Mouse (Mus musculus) cerebellum, adult (tissue): ENCODE data around the gene Anxa6.

Experiments
- ATAC-seq: cut with Nextera tagmentation; 2 replicates; pipeline ENCODE4 v1.9.2; 2017; ENCODE audit warnings: mild to moderate bottlenecking, moderate library complexity, mixed read lengths; ENCODE audit not compliant: insufficient number of reproducible peaks, low FRiP score, low TSS enrichment

Anxa6 gene

GRCm38 (mm10) chr11:55033040-55033660 is at the start of gene Anxa6:
Gene Anxa6 (minus strand): TSS chr11:55033445.
- peak; percentile 89 for ATAC-seq

GRCm38 (mm10) chr11:55081206-55081605 is 48.0 kb upstream of the Anxa6 start:
- ATAC-seq = no peak

- no peak for ATAC-seq
Observed at GRCm38 (mm10) chr11:55079180-55079579, 45.9 kb upstream of the Anxa6 start.

GRCm38 (mm10) chr11:55078502-55078901 is 45.3 kb upstream of the Anxa6 start:
- ATAC-seq = no peak

- peak; percentile 54 for ATAC-seq
Observed at GRCm38 (mm10) chr11:55077331-55078231, 44.3 kb upstream of the Anxa6 start, which contains the start of gene Ccdc69. Gene Ccdc69 (minus strand): TSS chr11:55078131.

GRCm38 (mm10) chr11:55076234-55076633 is 43.0 kb upstream of the Anxa6 start:
- no peak for ATAC-seq

- ATAC-seq = no peak
Observed at GRCm38 (mm10) chr11:55075602-55076001, 42.4 kb upstream of the Anxa6 start.

- no peak for ATAC-seq
Observed at GRCm38 (mm10) chr11:55073191-55073590, 39.9 kb upstream of the Anxa6 start.

GRCm38 (mm10) chr11:55072467-55072866 is 39.2 kb upstream of the Anxa6 start:
- no peak for ATAC-seq

GRCm38 (mm10) chr11:55071344-55071743 is 38.1 kb upstream of the Anxa6 start:
- ATAC-seq = no peak

GRCm38 (mm10) chr11:55069023-55069422 is 35.8 kb upstream of the Anxa6 start:
- ATAC-seq = no peak

GRCm38 (mm10) chr11:55066921-55067320 is 33.7 kb upstream of the Anxa6 start:
- no peak for ATAC-seq

- no peak for ATAC-seq
Observed at GRCm38 (mm10) chr11:55062856-55063255, 29.6 kb upstream of the Anxa6 start.

- no peak for ATAC-seq
Observed at GRCm38 (mm10) chr11:55060802-55061201, 27.6 kb upstream of the Anxa6 start.

GRCm38 (mm10) chr11:55057511-55057910 is 24.3 kb upstream of the Anxa6 start:
- no peak for ATAC-seq

- ATAC-seq = no peak
Observed at GRCm38 (mm10) chr11:55050837-55051510, 17.7 kb upstream of the Anxa6 start.

GRCm38 (mm10) chr11:55046600-55046999 is 13.4 kb upstream of the Anxa6 start:
- ATAC-seq = no peak

- ATAC-seq = no peak
Observed at GRCm38 (mm10) chr11:55041348-55041747, 8.1 kb upstream of the Anxa6 start.

GRCm38 (mm10) chr11:55039591-55039990 is 6.3 kb upstream of the Anxa6 start:
- no peak; the same call in 1 of the 2 replicates for ATAC-seq

GRCm38 (mm10) chr11:55036601-55037000 is 3.4 kb upstream of the Anxa6 start:
- no peak for ATAC-seq

GRCm38 (mm10) chr11:55032286-55032685 is 959 bp downstream of the Anxa6 start:
- no peak for ATAC-seq
